ENCODE assay signal across 9 mouse cellular contexts in the genomic region with DNA sequence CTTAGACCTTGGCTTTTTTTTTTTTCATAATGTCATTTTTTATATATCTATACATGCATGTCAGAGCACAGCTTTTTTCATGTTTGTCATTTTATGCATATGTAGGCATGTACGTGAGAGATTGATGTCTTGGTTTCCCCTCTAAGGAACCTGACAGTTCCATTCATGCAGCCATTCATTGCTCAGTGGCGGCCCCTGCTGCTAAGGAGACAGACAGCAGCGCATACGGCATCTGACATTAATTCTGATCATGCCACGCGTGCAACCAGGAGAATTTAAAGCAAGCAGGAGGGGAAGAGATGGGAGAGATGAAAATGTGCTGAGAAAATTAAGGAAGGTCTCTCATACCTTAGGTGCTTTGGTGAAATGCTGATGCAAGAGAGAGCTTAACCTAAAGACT.
DNase-seq lines count a peak whose midpoint lies in the region; ATAC-seq and TF ChIP-seq lines count a peak whose summit lies in the region.
"Had no signal": no experiment of that assay in that cellular context is flagged by ENCODE, and none has a peak within 500 bp of the region (broad histone marks: within the 10 kb centered on the region; RNA-seq: fewer than 3 reads in every experiment).

No protein-coding gene starts in this region.

- H3K9ac ChIP-seq in liver, embryonic 14.5 days (replicated peaks): no peak overlapping the region
- H3K9ac ChIP-seq: heart, embryonic 15.5 days had no signal

- peak; percentile 7 to 17 for DNase-seq in CD8-positive naive resting alpha-beta T cell, adult 2 months (ENCODE audit: low read depth in 2 of 2, low spot score in 2 of 2)
- peak; percentile 50 to 87 for DNase-seq in adrenal gland, adult (ENCODE audit: inconsistent age in 2 of 2, low spot score in 1 of 2)
- DNase-seq in embryo, embryonic 11 days: peak; percentile 81
- peak; percentile 23 to 55 for DNase-seq in gastrocnemius, postnatal 4 days (ENCODE audit: low spot score in 2 of 2)
- peak; percentile 50 to 77 for DNase-seq in kidney, postnatal 25 days
- no peak for DNase-seq in liver, embryonic 14.5 days (ENCODE audit: low read depth in 3 of 3, low spot score in 3 of 3)
- peak; percentile 65 for DNase-seq in urinary bladder, postnatal 25 days (ENCODE audit: low spot score)

- no peak overlapping the region for H3K27ac ChIP-seq in liver, embryonic 14.5 days
- H3K27ac ChIP-seq: heart, embryonic 15.5 days had no signal

- WGBS in liver, embryonic 14.5 days (ENCODE audit: insufficient replicate concordance): 25% methylated on average over 6 of the region's 6 CpGs

- H3K4me3 ChIP-seq in liver, embryonic 14.5 days (ENCODE audit: insufficient read depth in 1 of 2, low read depth in 2 of 2, low read length in 2 of 2): no peak overlapping the region
- H3K4me3 ChIP-seq: heart, embryonic 15.5 days had no signal

- H3K4me1 ChIP-seq in liver, embryonic 14.5 days (replicated peaks; ENCODE audit: control insufficient read depth in 2 of 2, insufficient read depth in 2 of 2, low read length in 1 of 2): no peaks in the 10 kb centered on the region

- no peak overlapping the region for H3K4me2 ChIP-seq in liver, embryonic 14.5 days (ENCODE audit: low read depth)
- H3K4me2 ChIP-seq: heart, embryonic 15.5 days had no signal

- TF ChIP-seq CTCF in liver, embryonic 14.5 days (IDR thresholded peaks at IDR 0.05; ENCODE audit: low read depth): peak; percentile 75

- H3K27me3 ChIP-seq in liver, embryonic 14.5 days (ENCODE audit: control insufficient read depth, insufficient read depth, low read length): no peaks in the 10 kb centered on the region
- H3K27me3 ChIP-seq: heart, embryonic 15.5 days had no signal

- H3K9me3 ChIP-seq in liver, embryonic 14.5 days (ENCODE audit: control insufficient read depth, low read length): no peaks in the 10 kb centered on the region
- H3K9me3 ChIP-seq: heart, embryonic 15.5 days had no signal

- TF ChIP-seq EP300 in liver, embryonic 14.5 days (IDR thresholded peaks at IDR 0.05; ENCODE audit: low read depth): no peak

- ATAC-seq in liver, embryonic 14.5 days (ENCODE audit: insufficient read depth): no peak
- ATAC-seq in neutrophil, adult 5-6 weeks (ENCODE audit: extremely low read depth, insufficient number of reproducible peaks, low FRiP score, poor library complexity, severe bottlenecking): peak; percentile 48; the same call in 1 of the 2 replicates

- H3K36me3 ChIP-seq in liver, embryonic 14.5 days (replicated peaks; ENCODE audit: control insufficient read depth, insufficient read depth, low read depth): no peaks in the 10 kb centered on the region
- H3K36me3 ChIP-seq: heart, embryonic 15.5 days had no signal

Comparison
In these comparisons a context has a peak if more than half of its experiments do, and no peak if none do; other contexts are left out.
1. DNase-seq: peak in CD8-positive naive resting alpha-beta T cell, adult 2 months (2 of 2), adrenal gland, adult (2 of 2), embryo, embryonic 11 days (single experiment), gastrocnemius, postnatal 4 days (2 of 2), kidney, postnatal 25 days (2 of 2) and urinary bladder, postnatal 25 days (single experiment); none in liver, embryonic 14.5 days (0 of 3).